Mouse (Mus musculus) c-Kit-positive CD71-negative TER-119-negative erythroid progenitor cells, embryonic 14.5 days (primary cell): ENCODE measurements around the gene Rcn3.

Source experiments
- DNase-seq: peaks from one replicate; pipeline ENCODE4 v3.0.0-alpha.2; 2013; ENCODE audit warnings: low read depth

Rcn3 gene

DNA sequence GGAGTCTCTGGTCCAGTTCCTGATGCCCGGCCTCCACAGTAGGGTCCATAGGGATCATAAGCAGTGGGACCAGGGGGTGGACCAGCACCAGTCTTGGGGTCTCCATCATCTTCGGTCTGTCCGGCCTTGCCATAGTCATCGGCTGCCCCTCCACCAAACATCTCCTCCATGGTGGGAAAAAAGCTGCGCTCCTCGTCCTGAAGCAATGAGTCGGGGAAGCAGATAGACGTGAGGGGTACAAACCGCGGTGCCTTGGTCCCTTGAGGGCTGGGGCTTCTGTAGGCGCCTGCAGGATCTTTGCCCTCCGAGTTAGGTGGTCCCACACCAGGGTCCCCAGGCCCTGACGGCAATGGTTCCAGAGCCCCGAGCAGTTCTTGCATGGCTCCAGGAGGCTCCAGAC is 44.5 kb downstream of the Rcn3 start:
- DNase-seq, result no peak

DNA sequence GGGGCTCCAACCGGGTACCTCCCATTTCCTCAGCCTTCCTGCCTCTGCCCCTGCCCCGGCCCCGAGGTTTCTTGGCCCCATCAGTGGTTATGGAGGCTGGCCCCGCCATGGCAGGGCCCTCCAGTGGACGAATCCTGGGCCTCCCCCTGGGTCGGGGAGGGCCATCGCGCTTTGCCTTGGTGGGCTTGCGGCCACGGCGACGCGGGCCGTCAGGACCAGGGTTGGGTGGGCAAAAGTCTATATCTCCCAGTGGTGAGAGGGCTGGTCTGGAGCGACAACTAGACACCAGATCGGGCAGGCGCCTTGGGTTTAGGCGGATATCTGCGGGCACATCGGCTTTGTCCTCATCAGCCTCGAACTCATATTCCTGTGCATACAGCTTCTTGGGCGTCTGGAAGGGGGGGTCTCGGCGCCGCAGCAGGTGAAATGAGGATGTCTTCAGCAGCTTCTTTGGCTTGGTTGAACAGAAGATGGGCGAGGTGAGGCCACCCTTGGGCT is 45.1 kb downstream of the Rcn3 start:
- DNase-seq, result no peak

DNA sequence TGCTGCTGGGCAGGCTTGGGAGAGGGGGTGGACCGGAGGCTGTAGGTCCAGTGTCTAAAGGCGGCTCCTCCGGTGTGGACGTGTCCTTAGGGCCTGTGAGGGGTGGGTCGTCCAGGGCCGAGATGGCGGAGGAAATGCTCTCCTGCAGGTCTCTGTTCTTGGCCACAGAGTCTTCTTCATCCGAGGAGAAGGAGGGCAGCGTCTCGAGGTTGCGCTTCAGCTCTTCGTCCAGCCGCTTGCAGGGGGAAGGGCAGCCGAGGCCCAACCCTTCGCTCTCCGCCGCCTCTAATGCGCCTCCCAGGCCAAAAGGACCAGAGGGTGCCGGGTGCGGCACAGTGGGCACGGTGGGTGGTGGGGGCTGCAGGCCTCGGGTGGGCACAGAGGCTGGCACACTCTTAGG is 46.3 kb downstream of the Rcn3 start:
- DNase-seq, result no peak

DNA sequence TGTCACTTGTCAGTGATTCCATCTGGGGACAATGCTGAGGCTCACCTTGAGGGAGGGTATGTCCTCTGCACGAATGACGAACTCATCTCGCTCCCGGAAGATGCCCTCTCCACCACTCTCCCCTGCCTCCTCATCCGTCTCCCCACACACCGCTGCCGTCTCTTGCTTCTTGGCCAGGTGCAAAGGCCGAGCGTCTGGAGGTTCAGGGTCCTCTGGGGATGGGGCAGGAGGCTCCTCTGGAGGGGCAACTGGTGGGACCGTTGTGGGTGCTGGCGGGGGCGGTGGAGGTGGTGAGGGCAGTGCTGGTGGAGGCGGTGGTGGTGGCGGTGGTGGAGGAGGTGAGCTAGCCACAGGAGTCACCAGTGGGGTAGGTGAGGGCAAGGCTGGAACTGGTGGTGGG is 48.7 kb downstream of the Rcn3 start:
- no peak for DNase-seq

DNA sequence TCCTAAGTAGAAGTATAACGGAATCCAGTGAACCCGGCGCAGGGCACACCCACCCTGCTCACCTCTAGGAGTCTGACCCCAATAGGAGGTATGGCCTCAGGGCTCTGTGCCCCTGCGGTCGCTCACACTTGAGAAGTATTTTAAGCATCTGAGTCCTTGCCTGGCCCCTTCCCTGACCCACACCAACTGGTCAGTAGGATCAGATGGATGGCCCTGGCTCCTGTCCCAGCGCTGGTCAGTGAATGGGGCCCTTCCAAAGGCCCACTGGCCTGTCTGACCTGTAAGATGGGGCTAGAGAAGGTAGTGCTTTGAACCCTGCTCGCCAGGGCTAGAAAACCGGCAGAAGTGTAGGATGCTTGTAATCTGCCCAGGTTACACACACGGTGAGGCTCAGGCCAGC is 51.2 kb downstream of the Rcn3 start:
- DNase-seq, result no peak

DNA sequence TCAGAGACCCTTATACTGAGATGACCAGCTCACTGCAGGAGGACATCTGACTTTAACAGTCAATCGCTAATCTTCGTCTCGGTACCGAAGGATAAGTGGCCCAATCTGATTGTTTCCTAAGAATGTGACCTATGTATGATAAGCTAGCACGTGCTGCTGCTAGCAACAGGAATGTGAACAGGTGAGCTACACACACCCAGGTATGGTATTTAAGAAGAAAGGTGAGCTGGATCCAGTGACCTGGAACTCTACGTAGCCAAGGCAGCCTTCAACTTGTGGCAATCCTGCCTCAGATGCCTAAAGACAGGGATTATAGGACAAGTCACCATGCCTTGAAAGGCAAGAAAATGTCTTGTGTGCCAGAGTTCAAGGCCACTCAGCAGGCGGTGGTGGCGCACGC is 53.6 kb downstream of the Rcn3 start:
- no peak for DNase-seq

DNA sequence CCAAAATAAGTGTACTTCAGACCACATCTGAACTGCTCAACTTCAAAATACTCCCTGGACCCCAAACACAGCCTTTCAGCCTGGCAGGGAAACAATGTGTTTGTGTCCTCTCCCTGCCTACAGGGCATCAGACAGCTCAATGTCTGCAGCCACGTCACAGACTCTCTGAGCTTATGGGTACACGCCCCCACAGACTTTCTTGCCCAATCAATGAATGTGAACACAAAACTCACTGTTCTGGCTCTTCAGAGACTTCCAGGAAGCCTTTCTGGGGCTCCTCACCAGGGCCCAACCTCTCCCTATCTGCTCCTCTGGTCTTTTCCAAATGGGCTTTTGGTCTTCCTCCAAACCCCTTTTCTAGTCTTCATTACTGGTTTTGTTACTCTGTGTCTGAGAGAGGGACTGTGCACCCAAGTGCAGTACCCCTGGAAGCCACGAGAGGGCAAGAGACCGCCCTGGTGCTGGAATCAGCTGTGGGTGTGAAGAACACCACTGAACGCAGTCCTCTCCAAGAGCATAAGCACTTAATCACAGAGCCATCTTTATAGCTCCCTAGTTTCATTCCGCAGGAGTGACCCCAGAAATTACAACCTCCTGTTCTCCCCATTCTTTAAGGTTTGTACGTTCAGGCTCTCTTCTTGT is 54.2 kb downstream of the Rcn3 start:
- DNase-seq, result no peak

DNA sequence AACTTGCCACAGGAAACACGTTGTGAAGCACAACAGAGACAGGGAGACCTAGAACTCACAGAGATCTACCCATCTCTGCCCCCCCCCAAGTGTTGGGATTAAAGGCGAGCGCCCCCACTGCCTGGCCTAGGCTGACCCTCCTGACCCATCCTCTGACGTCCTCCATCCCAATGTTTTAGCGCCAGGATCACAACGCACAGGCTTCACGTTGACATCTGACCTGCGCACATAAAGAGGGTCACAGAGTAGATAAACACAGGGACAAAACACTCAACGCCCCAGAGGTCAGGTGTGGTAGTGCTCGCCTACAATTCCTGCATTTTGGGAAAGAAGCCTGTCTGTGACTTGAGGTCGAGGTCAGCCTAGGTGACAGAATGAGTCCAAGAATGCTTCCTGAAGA is 55.3 kb downstream of the Rcn3 start:
- no peak for DNase-seq

DNA sequence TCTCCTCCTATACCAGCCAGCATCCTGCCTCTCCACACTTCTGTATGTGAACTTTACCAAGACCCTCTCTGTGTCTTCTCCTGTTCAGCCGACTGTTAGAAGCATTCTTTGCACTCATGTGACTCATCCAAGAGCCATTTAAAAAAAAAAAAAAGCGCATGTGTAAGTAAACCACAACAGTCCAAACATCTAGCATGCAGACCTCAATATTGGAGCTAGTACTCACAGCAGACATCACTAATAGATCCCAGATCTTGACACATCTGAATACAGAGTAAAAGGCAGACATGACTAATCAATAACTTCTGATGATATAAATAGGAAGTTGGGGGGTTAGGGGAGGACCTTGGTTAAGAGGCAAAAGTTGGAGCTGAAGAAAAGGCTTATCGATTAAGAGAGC is 56.4 kb downstream of the Rcn3 start:
- no peak for DNase-seq

DNA sequence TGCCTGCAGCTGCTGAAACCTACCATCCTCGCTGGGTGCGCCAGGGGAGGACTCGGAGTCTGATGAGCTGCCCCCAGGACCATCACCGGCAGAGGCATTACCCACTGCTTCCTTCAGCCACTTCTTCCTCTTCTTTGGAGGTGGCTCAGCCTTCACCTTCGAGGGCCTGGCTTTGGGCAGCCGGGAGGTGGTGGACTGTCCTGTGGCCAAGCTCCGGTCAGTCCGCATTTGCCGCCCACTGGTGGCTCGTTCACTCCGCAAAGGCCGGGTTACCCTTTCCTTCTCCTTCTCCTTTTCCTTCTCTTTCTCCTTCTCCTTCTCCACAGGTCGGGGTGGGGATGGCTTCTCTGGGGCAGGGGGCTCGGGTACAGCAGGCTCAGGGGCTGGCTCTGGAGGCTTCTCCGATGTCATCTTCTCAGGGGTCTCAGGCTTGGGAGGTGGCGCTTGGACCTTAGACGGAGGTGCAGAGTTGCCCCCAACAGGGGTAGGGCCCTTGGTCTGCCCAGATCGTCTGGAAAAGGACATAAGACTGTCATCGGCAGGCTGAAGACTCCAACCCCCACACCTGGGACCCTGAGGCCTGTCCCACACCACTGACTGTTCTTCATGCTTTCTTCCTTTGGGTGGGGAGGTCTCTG is 58.2 kb downstream of the Rcn3 start:
- DNase-seq, result no peak
